Mouse (Mus musculus): ENCODE results near the gene Ppp1r15a.

DNA sequence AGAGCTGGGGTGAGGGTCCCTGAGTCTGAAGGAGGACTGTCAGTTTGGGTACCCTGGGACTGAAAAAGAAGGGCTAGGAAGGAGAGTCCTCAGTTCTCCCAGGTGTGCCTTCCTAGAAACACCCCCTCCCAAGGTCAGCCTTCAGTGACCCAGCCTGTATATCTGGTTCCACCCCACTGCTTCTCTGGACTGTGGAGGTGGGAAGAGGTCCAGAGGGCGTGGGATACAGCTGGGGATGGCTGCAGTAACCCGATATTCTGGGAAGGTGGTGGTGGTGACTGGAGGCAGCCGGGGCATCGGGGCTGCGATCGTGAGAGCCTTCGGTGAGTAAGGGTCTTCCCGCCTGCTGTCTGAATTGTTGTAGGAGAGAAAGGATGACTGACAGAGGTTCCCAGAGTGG, 28.7 kb upstream of the Ppp1r15a start, which contains the start of gene Hsd17b14:
- no peak for TF ChIP-seq SMC3 (IDR thresholded peaks at IDR 0.05; ENCODE audit: low read depth, low read length)
- no peak for TF ChIP-seq POLR2A (IDR thresholded peaks at IDR 0.05; ENCODE audit: low read depth, low read length)
- TF ChIP-seq EP300 (IDR thresholded peaks at IDR 0.05; ENCODE audit: low read length): no peak

Data from CH12.LX (cell line).